Mouse (Mus musculus): ENCODE results near the gene Ugp2. TPM values are rescaled to one million over a fixed set of nuclear protein-coding genes. Genes with fewer than 3 reads are reported as not detected.

Gene Ugp2
- polyA plus RNA-seq, 1 experiment from 2014 or later = 59.8 TPM

DNA sequence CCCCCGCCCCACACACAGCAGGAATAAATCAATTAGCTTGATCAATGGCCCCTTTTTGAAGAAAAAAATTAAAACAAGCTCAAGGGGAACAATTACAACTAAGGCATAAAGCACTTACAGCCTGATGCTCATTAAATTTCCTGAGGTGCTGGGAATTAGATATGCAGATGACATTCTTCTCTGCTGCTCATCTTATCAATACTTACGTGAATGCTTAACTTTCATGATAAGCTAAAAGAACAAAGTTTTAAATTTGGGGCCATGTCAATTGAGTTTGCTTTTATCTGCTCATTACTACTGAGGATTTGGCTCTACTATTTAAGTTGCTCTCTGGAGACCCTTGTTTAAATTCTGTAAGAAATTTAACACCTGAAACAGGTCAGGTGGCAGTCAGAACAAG, 22.1 kb downstream of the Ugp2 start:
- Histone ChIP-seq H3K9ac (replicated peaks; ENCODE audit: low read length) (no peak overlapping the region), H3K9me3 (ENCODE audit: control insufficient read depth, low read length) (no peaks in the 10 kb centered on the region), H3K4me1 (ENCODE audit: control insufficient read depth, insufficient read depth, low read length) (no peaks in the 10 kb centered on the region), H3K36me3 (ENCODE audit: control insufficient read depth, insufficient read depth, low read length) (peaks cover 25% of the 10 kb centered on the region), H3K27me3 (ENCODE audit: control insufficient read depth, insufficient read depth, low read length) (no peaks in the 10 kb centered on the region), H3K4me3 (replicated peaks; ENCODE audit: low read depth, low read length) (no peak overlapping the region), H3K4me2 (ENCODE audit: low read length) (no peak overlapping the region), H3K27ac (replicated peaks; ENCODE audit: low read depth, low read length) (no peak overlapping the region)
- WGBS = 86% methylated on average over 2 of the region's 2 CpGs
- no peak for DNase-seq
- ATAC-seq (ENCODE audit: low FRiP score, low TSS enrichment) = no peak

DNA sequence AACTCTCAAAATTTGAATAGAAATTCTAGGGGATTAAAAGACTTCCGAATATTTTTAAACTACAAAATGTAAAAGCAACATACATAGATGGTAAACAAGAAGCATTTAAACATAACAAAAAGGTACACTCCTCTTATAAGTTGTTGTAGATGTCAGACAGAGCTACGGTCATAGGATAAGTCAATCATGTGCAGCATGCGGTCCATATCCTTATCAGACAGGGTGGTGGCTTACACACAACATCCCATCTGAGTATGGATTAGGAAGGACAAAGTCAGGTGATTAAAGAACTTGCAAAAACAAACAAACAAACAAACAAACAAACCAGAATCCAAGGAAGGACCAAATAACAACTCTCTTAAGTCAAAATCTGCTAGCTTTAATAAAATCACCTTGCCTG, 25.0 kb downstream of the Ugp2 start:
- Histone ChIP-seq H3K9ac (replicated peaks; ENCODE audit: low read length) (no peak overlapping the region), H3K27me3 (ENCODE audit: control insufficient read depth, insufficient read depth, low read length) (no peaks in the 10 kb centered on the region), H3K4me3 (replicated peaks; ENCODE audit: low read depth, low read length) (no peak overlapping the region), H3K4me1 (ENCODE audit: control insufficient read depth, insufficient read depth, low read length) (no peaks in the 10 kb centered on the region), H3K36me3 (ENCODE audit: control insufficient read depth, insufficient read depth, low read length) (peaks cover 18% of the 10 kb centered on the region; the same call in 1 of the 2 replicates), H3K27ac (replicated peaks; ENCODE audit: low read depth, low read length) (no peak overlapping the region), H3K9me3 (ENCODE audit: control insufficient read depth, low read length) (no peaks in the 10 kb centered on the region), H3K4me2 (ENCODE audit: low read length) (no peak overlapping the region)
- no peak for ATAC-seq (ENCODE audit: low FRiP score, low TSS enrichment)
- DNase-seq = no peak
- WGBS = 97% methylated on average over 3 of the region's 3 CpGs

DNA sequence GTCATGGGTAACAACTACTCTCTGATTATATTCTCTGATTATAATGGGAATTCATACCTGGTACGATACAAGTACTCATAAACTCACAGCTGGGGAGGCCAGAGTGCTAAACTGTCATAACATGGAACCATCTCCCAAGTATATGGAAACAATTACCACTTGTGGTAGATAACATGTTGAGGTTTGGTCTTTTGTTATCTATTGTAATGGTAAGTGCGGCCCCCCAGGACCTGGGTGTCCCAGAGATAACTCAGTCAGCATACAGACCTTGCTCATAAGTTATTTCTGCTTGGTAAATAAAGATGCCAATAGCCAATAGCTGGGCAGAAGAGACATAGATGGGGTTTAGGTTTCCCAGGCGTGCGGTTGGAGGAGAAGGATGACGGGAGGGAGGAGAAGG, 27.5 kb downstream of the Ugp2 start:
- Histone ChIP-seq H3K36me3 (ENCODE audit: control insufficient read depth, insufficient read depth, low read length) (0 out of 2 replicates have a peak, but pooled peaks cover 8% of the 10 kb centered on the region), H3K27ac (replicated peaks; ENCODE audit: low read depth, low read length) (no peak overlapping the region), H3K4me1 (ENCODE audit: control insufficient read depth, insufficient read depth, low read length) (no peaks in the 10 kb centered on the region), H3K4me2 (ENCODE audit: low read length) (no peak overlapping the region), H3K4me3 (replicated peaks; ENCODE audit: low read depth, low read length) (no peak overlapping the region), H3K9ac (replicated peaks; ENCODE audit: low read length) (no peak overlapping the region), H3K9me3 (ENCODE audit: control insufficient read depth, low read length) (no peaks in the 10 kb centered on the region), H3K27me3 (ENCODE audit: control insufficient read depth, insufficient read depth, low read length) (no peaks in the 10 kb centered on the region)
- WGBS = 97% methylated on average over 5 of the region's 5 CpGs
- DNase-seq (no peak), ATAC-seq (ENCODE audit: low FRiP score, low TSS enrichment) (no peak)

DNA sequence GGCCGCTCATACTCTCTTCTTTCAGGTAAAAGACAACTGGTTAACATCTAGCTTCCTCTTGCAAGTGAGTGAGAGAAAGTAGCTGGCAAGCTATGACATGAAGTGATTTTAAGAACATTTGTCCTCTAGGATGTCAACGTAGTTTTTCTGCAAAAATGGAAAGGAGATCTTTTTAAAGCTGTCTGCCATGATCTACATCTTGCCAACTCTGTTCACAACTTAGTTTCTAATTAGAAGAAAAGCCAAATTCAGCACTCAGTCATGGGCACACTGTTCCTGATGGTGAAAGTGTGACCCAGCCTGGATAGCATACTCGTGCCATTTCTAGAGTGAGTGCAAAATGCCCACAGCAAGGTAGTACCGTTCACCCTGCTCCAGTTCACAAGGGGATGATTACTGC, 31.9 kb downstream of the Ugp2 start:
- WGBS = 93% methylated on average over 4 of the region's 4 CpGs
- H3K4me3 ChIP-seq (replicated peaks; ENCODE audit: low read depth, low read length) = no peak overlapping the region

DNA sequence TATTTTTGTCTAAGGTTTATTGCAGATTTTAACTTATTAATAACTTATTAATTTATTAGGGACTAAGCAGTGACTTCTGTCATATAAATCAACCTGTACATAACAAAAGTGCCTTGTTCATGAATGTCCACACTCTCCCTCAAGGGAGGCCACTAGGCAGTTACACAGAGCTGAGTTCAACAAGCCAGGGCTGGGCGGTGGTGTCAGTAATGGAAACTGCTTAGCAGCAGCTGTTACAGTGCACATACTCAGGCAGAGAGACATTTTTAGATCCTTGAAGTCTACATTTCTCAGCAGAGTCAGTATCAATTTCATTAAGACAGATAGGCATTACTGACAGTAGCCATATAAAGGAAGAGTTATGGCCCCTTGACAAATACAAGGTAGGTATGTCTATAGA, 33.1 kb downstream of the Ugp2 start:
- ATAC-seq (ENCODE audit: low FRiP score, low TSS enrichment) (no peak), DNase-seq (no peak)
- no peak overlapping the region for H3K27ac ChIP-seq (replicated peaks; ENCODE audit: low read depth, low read length)
- peaks cover 3% of the 10 kb centered on the region; the same call in 1 of the 2 replicates for H3K36me3 ChIP-seq (ENCODE audit: control insufficient read depth, insufficient read depth, low read length)
- H3K4me3 ChIP-seq (replicated peaks; ENCODE audit: low read depth, low read length) = no peak overlapping the region
- no peaks in the 10 kb centered on the region for H3K27me3 ChIP-seq (ENCODE audit: control insufficient read depth, insufficient read depth, low read length)
- 98% methylated on average over 1 of the region's 1 CpGs for WGBS
- H3K9ac ChIP-seq (replicated peaks; ENCODE audit: low read length) = no peak overlapping the region
- H3K4me2 ChIP-seq (ENCODE audit: low read length) = no peak overlapping the region
- H3K9me3 ChIP-seq (ENCODE audit: control insufficient read depth, low read length) = no peaks in the 10 kb centered on the region
- H3K4me1 ChIP-seq (ENCODE audit: control insufficient read depth, insufficient read depth, low read length) = no peaks in the 10 kb centered on the region

More for the DNA sequence above, 31.9 kb downstream of the Ugp2 start:
- Histone ChIP-seq H3K4me2 (ENCODE audit: low read length) (no peak overlapping the region), H3K36me3 (ENCODE audit: control insufficient read depth, insufficient read depth, low read length) (0 out of 2 replicates have a peak, but pooled peaks cover 3% of the 10 kb centered on the region), H3K27ac (replicated peaks; ENCODE audit: low read depth, low read length) (no peak overlapping the region), H3K27me3 (ENCODE audit: control insufficient read depth, insufficient read depth, low read length) (no peaks in the 10 kb centered on the region), H3K9ac (replicated peaks; ENCODE audit: low read length) (no peak overlapping the region), H3K4me1 (ENCODE audit: control insufficient read depth, insufficient read depth, low read length) (no peaks in the 10 kb centered on the region), H3K9me3 (ENCODE audit: control insufficient read depth, low read length) (no peaks in the 10 kb centered on the region)
- ATAC-seq (ENCODE audit: low FRiP score, low TSS enrichment) = no peak
- DNase-seq = no peak

DNA sequence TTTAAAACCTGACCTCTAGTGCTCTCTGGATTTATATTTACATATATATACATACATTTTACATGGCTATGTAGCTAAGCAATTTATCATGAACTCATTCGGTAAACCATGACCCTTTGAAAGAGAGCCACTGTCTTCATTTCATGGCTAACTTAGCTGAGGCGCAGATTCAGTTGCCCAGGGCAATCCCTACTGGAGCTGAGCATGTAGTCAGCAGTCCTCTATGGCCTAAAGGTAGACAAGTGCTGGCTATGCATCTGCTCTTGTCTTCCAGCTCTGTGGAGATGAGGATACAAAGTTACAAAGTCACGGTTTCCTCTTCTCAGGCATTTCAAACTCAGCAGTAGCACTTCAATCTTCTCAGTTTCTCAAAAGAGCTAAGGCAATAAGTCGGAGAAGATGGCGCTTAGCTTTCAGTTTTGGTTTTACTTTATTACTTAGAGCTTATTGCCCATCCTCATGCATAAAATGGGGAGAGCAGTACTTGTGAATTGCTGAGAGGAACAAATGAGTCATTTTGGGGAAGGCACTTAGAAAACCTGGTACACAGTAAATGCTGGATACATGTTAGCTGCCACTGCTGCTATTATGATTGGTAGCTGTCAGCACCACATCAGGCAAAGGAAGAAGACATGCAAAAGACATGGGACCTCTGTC, 38.2 kb downstream of the Ugp2 start:
- H3K27ac ChIP-seq (replicated peaks; ENCODE audit: low read depth, low read length) = no peak overlapping the region
- H3K4me2 ChIP-seq (ENCODE audit: low read length) = no peak overlapping the region
- H3K36me3 ChIP-seq (ENCODE audit: control insufficient read depth, insufficient read depth, low read length) = peaks cover 34% of the 10 kb centered on the region
- H3K27me3 ChIP-seq (ENCODE audit: control insufficient read depth, insufficient read depth, low read length) = no peaks in the 10 kb centered on the region
- DNase-seq = no peak
- no peaks in the 10 kb centered on the region for H3K9me3 ChIP-seq (ENCODE audit: control insufficient read depth, low read length)
- ATAC-seq (ENCODE audit: low FRiP score, low TSS enrichment) = no peak
- WGBS = 95% methylated on average over 5 of the region's 5 CpGs
- H3K9ac ChIP-seq (replicated peaks; ENCODE audit: low read length) = no peak overlapping the region
- no peaks in the 10 kb centered on the region for H3K4me1 ChIP-seq (ENCODE audit: control insufficient read depth, insufficient read depth, low read length)
- H3K4me3 ChIP-seq (replicated peaks; ENCODE audit: low read depth, low read length) = no peak overlapping the region

DNA sequence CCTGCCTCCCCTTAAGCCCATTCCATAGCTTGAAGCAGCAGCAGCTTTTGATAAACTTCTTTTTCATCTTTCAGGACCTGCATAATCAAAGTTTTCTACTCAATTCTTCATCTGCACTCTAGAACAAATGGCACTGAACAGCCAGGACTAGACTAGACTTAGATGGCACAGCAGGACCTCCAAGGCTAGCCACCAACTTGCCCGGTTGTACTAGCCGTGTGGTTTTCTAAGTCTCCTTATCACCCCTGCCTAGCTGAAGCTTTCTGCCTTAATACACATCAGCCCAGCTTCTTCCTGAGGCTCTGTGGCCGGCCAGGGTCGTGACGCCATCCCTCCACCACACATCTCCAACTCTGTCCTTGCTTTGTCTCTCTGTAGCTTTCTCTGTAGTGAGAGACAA, 42.9 kb downstream of the Ugp2 start:
- WGBS = 90% methylated on average over 5 of the region's 5 CpGs
- Histone ChIP-seq H3K9ac (replicated peaks; ENCODE audit: low read length) (no peak overlapping the region), H3K4me2 (ENCODE audit: low read length) (no peak overlapping the region), H3K9me3 (ENCODE audit: control insufficient read depth, low read length) (no peaks in the 10 kb centered on the region), H3K27ac (replicated peaks; ENCODE audit: low read depth, low read length) (no peak overlapping the region), H3K4me1 (ENCODE audit: control insufficient read depth, insufficient read depth, low read length) (no peaks in the 10 kb centered on the region), H3K4me3 (replicated peaks; ENCODE audit: low read depth, low read length) (no peak overlapping the region), H3K36me3 (ENCODE audit: control insufficient read depth, insufficient read depth, low read length) (peaks cover 35% of the 10 kb centered on the region), H3K27me3 (ENCODE audit: control insufficient read depth, insufficient read depth, low read length) (no peaks in the 10 kb centered on the region)
- no peak for ATAC-seq (ENCODE audit: low FRiP score, low TSS enrichment)
- DNase-seq = no peak

DNA sequence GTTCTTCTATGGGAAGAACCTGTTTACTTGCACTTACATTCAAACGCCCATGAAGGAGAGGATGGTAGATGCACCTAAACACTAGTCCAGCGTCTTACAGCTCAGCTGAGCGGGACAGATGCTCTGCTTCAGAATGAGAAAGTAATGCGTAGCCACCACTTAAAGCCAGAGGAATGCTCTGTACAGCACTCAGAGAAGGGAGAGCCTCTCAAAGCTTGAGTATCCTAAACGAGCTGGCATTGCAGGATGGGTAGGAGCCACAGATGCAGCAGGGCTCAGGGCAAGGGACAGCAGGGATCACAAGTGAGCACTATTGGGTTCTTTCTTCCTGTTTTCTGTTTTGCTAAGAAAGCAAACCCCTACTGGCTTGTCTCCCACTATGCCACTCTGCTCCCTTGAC, 43.5 kb downstream of the Ugp2 start:
- no peak overlapping the region for H3K4me2 ChIP-seq (ENCODE audit: low read length)
- no peaks in the 10 kb centered on the region for H3K9me3 ChIP-seq (ENCODE audit: control insufficient read depth, low read length)
- no peak for ATAC-seq (ENCODE audit: low FRiP score, low TSS enrichment)
- no peaks in the 10 kb centered on the region for H3K27me3 ChIP-seq (ENCODE audit: control insufficient read depth, insufficient read depth, low read length)
- no peak overlapping the region for H3K27ac ChIP-seq (replicated peaks; ENCODE audit: low read depth, low read length)
- H3K36me3 ChIP-seq (ENCODE audit: control insufficient read depth, insufficient read depth, low read length) = peaks cover 32% of the 10 kb centered on the region
- DNase-seq = no peak
- 98% methylated on average over 5 of the region's 5 CpGs for WGBS
- no peak overlapping the region for H3K9ac ChIP-seq (replicated peaks; ENCODE audit: low read length)
- H3K4me3 ChIP-seq (replicated peaks; ENCODE audit: low read depth, low read length) = no peak overlapping the region
- no peaks in the 10 kb centered on the region for H3K4me1 ChIP-seq (ENCODE audit: control insufficient read depth, insufficient read depth, low read length)

DNA sequence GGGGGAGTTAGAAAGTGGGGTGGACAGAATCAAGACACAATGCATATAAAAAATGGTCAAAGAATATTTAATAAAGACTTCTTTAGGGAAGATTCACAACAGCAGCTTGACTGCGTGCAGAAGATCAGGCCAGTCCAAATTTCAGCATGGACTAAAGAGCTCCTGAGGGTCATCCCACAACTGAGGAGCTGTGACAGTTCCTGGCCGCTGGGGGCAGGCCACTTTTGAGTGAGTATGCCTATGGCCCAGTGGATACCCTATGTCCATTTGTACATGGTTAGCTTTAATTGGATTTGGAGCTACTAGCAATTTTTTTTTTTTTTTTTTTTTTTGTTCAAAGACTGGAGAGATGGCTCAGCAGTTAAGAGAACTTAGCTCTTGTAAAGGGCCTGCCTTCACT, 44.2 kb downstream of the Ugp2 start:
- no peak overlapping the region for H3K9ac ChIP-seq (replicated peaks; ENCODE audit: low read length)
- H3K27me3 ChIP-seq (ENCODE audit: control insufficient read depth, insufficient read depth, low read length) = no peaks in the 10 kb centered on the region
- no peak overlapping the region for H3K4me2 ChIP-seq (ENCODE audit: low read length)
- no peaks in the 10 kb centered on the region for H3K4me1 ChIP-seq (ENCODE audit: control insufficient read depth, insufficient read depth, low read length)
- H3K36me3 ChIP-seq (ENCODE audit: control insufficient read depth, insufficient read depth, low read length) = peaks cover 32% of the 10 kb centered on the region
- ATAC-seq (ENCODE audit: low FRiP score, low TSS enrichment) (no peak), DNase-seq (peak; percentile 13)
- H3K9me3 ChIP-seq (ENCODE audit: control insufficient read depth, low read length) = no peaks in the 10 kb centered on the region
- no peak overlapping the region for H3K4me3 ChIP-seq (replicated peaks; ENCODE audit: low read depth, low read length)
- H3K27ac ChIP-seq (replicated peaks; ENCODE audit: low read depth, low read length) = no peak overlapping the region
- 69% methylated on average over 2 of the region's 2 CpGs for WGBS
